ENCODE assay signal across 7 mouse cellular contexts in genomic region chr5:124353726-124354547, GRCm38 (mm10). TPM values are rescaled to one million over a fixed set of nuclear protein-coding genes. Genes with fewer than 3 reads are reported as not detected.
DNase-seq lines count a peak whose midpoint lies in the region; ATAC-seq and TF ChIP-seq lines count a peak whose summit lies in the region.

No protein-coding gene starts in this region.

- H3K27me3 ChIP-seq in MEL (ENCODE audit: control insufficient read depth in 1 of 2, insufficient read depth in 2 of 2, low read length in 2 of 2), result no peaks in the 10 kb centered on the region
- no peaks in the 10 kb centered on the region for H3K27me3 ChIP-seq in forebrain, embryonic 15.5 days
- no peaks in the 10 kb centered on the region for H3K27me3 ChIP-seq in hindbrain, embryonic 13.5 days
- H3K27me3 ChIP-seq in midbrain, embryonic 16.5 days (ENCODE audit: control insufficient read depth, insufficient read depth, low read depth, low read length), result no peaks in the 10 kb centered on the region
- H3K27me3 ChIP-seq in stomach, embryonic 14.5 days (ENCODE audit: control insufficient read depth, insufficient read depth, low read length), result no peaks in the 10 kb centered on the region

- TF ChIP-seq EP300 in MEL (IDR thresholded peaks at IDR 0.05; ENCODE audit: low read depth in 1 of 2, low read length in 2 of 2), result no peak

- TF ChIP-seq POLR2A in MEL (IDR thresholded peaks at IDR 0.05; ENCODE audit: control insufficient read depth in 1 of 2, insufficient read depth in 1 of 2, low read depth in 1 of 2, low read length in 2 of 2, poor library complexity in 1 of 2), result peak in 1 of 2 experiments; percentile 28; a peak in 1 of 4 replicates
- TF ChIP-seq POLR2A in brain, embryonic 14.5 days (IDR thresholded peaks at IDR 0.05; ENCODE audit: borderline replicate concordance, extremely low read depth, insufficient read depth, insufficient read length, poor library complexity, severe bottlenecking), result 0 out of 2 replicates have a peak, but pooled peaks have one; percentile 15

- TF ChIP-seq RAD21 in MEL (IDR thresholded peaks at IDR 0.05; ENCODE audit: low read depth, low read length), result no peak

- DNase-seq in MEL (ENCODE audit: low read depth, low spot score) (peak; percentile 52), liver (peak; percentile 73)
- DNase-seq in brain, embryonic 14.5 days (ENCODE audit: low read depth), result peak; percentile 72

- peak; percentile 3 for ATAC-seq in forebrain, embryonic 15.5 days (replicated peaks)
- no peak for ATAC-seq in hindbrain, embryonic 13.5 days (ENCODE audit: low FRiP score)
- ATAC-seq in midbrain, embryonic 16.5 days, result no peak
- ATAC-seq in stomach, embryonic 14.5 days (ENCODE audit: insufficient number of reproducible peaks, insufficient read depth, low FRiP score, low read depth), result no peak

- H3K4me3 ChIP-seq in MEL (ENCODE audit: control insufficient read depth in 1 of 2, insufficient read depth in 1 of 2, low read depth in 2 of 2, low read length in 2 of 2), result peak overlapping the region; percentile 89 to 96
- H3K4me3 ChIP-seq in forebrain, embryonic 15.5 days, result peak overlapping the region; percentile 88
- H3K4me3 ChIP-seq in hindbrain, embryonic 13.5 days, result peak overlapping the region; percentile 95
- peak overlapping the region; percentile 92 for H3K4me3 ChIP-seq in midbrain, embryonic 16.5 days (ENCODE audit: low read depth, low read length)
- H3K4me3 ChIP-seq in stomach, embryonic 14.5 days (ENCODE audit: low read depth, low read length), result peak overlapping the region; percentile 94

- H3K36me3 ChIP-seq in MEL (ENCODE audit: control insufficient read depth in 1 of 2, insufficient read depth in 2 of 2, low read length in 2 of 2), result peaks cover 3 to 10% of the 10 kb centered on the region in 2 experiments
- peaks cover 8% of the 10 kb centered on the region for H3K36me3 ChIP-seq in forebrain, embryonic 15.5 days
- H3K36me3 ChIP-seq in hindbrain, embryonic 13.5 days, result peaks cover 8% of the 10 kb centered on the region
- no peaks in the 10 kb centered on the region for H3K36me3 ChIP-seq in midbrain, embryonic 16.5 days (ENCODE audit: control insufficient read depth, insufficient read depth, low read length)
- H3K36me3 ChIP-seq in stomach, embryonic 14.5 days (ENCODE audit: control insufficient read depth, insufficient read depth, low read length), result peaks cover 11% of the 10 kb centered on the region

- H3K79me2 ChIP-seq in MEL (ENCODE audit: control insufficient read depth, insufficient read depth, low read length, poor library complexity), result peaks cover 45% of the 10 kb centered on the region

- 2% methylated on average over 39 of the region's 132 CpGs for WGBS in forebrain, embryonic 15.5 days
- WGBS in hindbrain, embryonic 13.5 days, result under 1% methylated on average over 71 of the region's 132 CpGs
- under 1% methylated on average over 73 of the region's 132 CpGs for WGBS in midbrain, embryonic 16.5 days
- WGBS in stomach, embryonic 14.5 days, result under 1% methylated on average over 93 of the region's 132 CpGs

- peak overlapping the region; percentile 71 for H3K27ac ChIP-seq in MEL (ENCODE audit: control insufficient read depth, low read depth, low read length)
- H3K27ac ChIP-seq in forebrain, embryonic 15.5 days (replicated peaks), result peak overlapping the region; percentile 98
- peak overlapping the region; percentile 99 for H3K27ac ChIP-seq in hindbrain, embryonic 13.5 days
- peak overlapping the region; percentile 94 for H3K27ac ChIP-seq in midbrain, embryonic 16.5 days (ENCODE audit: low read length)
- H3K27ac ChIP-seq in stomach, embryonic 14.5 days (ENCODE audit: low read length), result peak overlapping the region; percentile 99

- H3K9ac ChIP-seq in MEL (ENCODE audit: control insufficient read depth, low read depth, low read length, poor library complexity, severe bottlenecking), result peak overlapping the region; percentile 99
- H3K9ac ChIP-seq in forebrain, embryonic 15.5 days (replicated peaks), result peak overlapping the region; percentile 90
- H3K9ac ChIP-seq in hindbrain, embryonic 13.5 days, result peak overlapping the region; percentile 99
- H3K9ac ChIP-seq in midbrain, embryonic 16.5 days (ENCODE audit: low read depth, low read length), result peak overlapping the region; percentile 90
- peak overlapping the region; percentile 99 for H3K9ac ChIP-seq in stomach, embryonic 14.5 days (replicated peaks; ENCODE audit: low read depth, low read length)

- H3K4me2 ChIP-seq in forebrain, embryonic 15.5 days (replicated peaks), result peak overlapping the region; percentile 81
- peak overlapping the region; percentile 93 for H3K4me2 ChIP-seq in hindbrain, embryonic 13.5 days
- peak overlapping the region; percentile 86 for H3K4me2 ChIP-seq in midbrain, embryonic 16.5 days (ENCODE audit: low read length)
- peak overlapping the region; percentile 96 for H3K4me2 ChIP-seq in stomach, embryonic 14.5 days (replicated peaks; ENCODE audit: low read depth, low read length)

- peaks cover 2 to 11% of the 10 kb centered on the region in 2 experiments for H3K4me1 ChIP-seq in MEL (ENCODE audit: control insufficient read depth in 1 of 2, insufficient read depth in 2 of 2, low read length in 2 of 2)
- H3K4me1 ChIP-seq in forebrain, embryonic 15.5 days, result peaks cover 34% of the 10 kb centered on the region
- H3K4me1 ChIP-seq in hindbrain, embryonic 13.5 days (replicated peaks), result peaks cover 51% of the 10 kb centered on the region
- H3K4me1 ChIP-seq in midbrain, embryonic 16.5 days (ENCODE audit: control insufficient read depth, insufficient read depth, low read length), result peaks cover 36% of the 10 kb centered on the region
- H3K4me1 ChIP-seq in stomach, embryonic 14.5 days (ENCODE audit: control insufficient read depth, insufficient read depth, low read length), result peaks cover 17% of the 10 kb centered on the region

- no peaks in the 10 kb centered on the region for H3K9me3 ChIP-seq in MEL (replicated peaks; ENCODE audit: insufficient read depth, low read length)
- no peaks in the 10 kb centered on the region for H3K9me3 ChIP-seq in forebrain, embryonic 15.5 days
- no peaks in the 10 kb centered on the region for H3K9me3 ChIP-seq in hindbrain, embryonic 13.5 days
- H3K9me3 ChIP-seq in midbrain, embryonic 16.5 days (replicated peaks; ENCODE audit: control insufficient read depth, low read length, poor library complexity, severe bottlenecking), result no peaks in the 10 kb centered on the region
- H3K9me3 ChIP-seq in stomach, embryonic 14.5 days (ENCODE audit: control insufficient read depth, low read depth, low read length), result no peaks in the 10 kb centered on the region

- TF ChIP-seq CTCF in MEL (IDR thresholded peaks at IDR 0.05 in 2 of 3, conservative IDR thresholded peaks at IDR 0.05 in 1 of 3; ENCODE audit: control insufficient read depth in 1 of 3, insufficient read depth in 1 of 3, low read depth in 2 of 3, low read length in 3 of 3, poor library complexity in 1 of 3, severe bottlenecking in 1 of 3), result peak in 2 of 3 experiments; percentile 33 to 58; a peak in 4 of 6 replicates
- TF ChIP-seq CTCF in brain, embryonic 14.5 days (IDR thresholded peaks at IDR 0.05; ENCODE audit: borderline replicate concordance, extremely low read depth, insufficient read depth, insufficient read length), result peak; percentile 46; the same call in 1 of the 2 replicates

TF ChIP-seq in MEL, 35 proteins besides CTCF, POLR2A, EP300 and RAD21 (continues in another document):
- TF ChIP-seq SMC3 (IDR thresholded peaks at IDR 0.05; ENCODE audit: low read depth, low read length) (0 out of 2 replicates have a peak, but pooled peaks have one; percentile 4), ELF1 (IDR thresholded peaks at IDR 0.05; ENCODE audit: low read depth, low read length) (no peak), E2F4 (IDR thresholded peaks at IDR 0.05; ENCODE audit: borderline replicate concordance, low read depth, low read length) (no peak), UBTF (IDR thresholded peaks at IDR 0.05; ENCODE audit: borderline replicate concordance, insufficient read depth, low read depth, low read length) (peak; percentile 89; the same call in 1 of the 2 replicates), JUND (IDR thresholded peaks at IDR 0.05; ENCODE audit: low read depth, low read length) (no peak), MAZ (IDR thresholded peaks at IDR 0.05; ENCODE audit: low read depth, low read length) (peak; percentile 47; the same call in 1 of the 2 replicates)

RNA-seq across cellular contexts. Expression of gene Cdk2ap1, which starts 8.9 kb away (rescaled TPM):
- total RNA-seq in MEL (2012; rRNA removed), result 110 and 118 TPM in 2 replicates
- 100 to 1,000 TPM in 1 of 2 experiments, not detected in 1; 430 TPM for polyA plus RNA-seq in MEL (2012; ENCODE audit: insufficient read depth in 1 of 2, insufficient read length in 2 of 2, low read depth in 1 of 2, low replicate concordance in 2 of 2, missing spikeins in 1 of 2)
- 303 and 477 TPM in 2 replicates for polyA plus RNA-seq in brain, embryonic 14.5 days (2012; rRNA removed)
- polyA plus RNA-seq in forebrain, embryonic 15.5 days (2015; fragmentation: Nextera tagmentation; extraction: Ambion mirVana), result 85.6 and 193 TPM in 2 replicates
- 67.9 and 68.6 TPM in 2 replicates for polyA plus RNA-seq in hindbrain, embryonic 13.5 days (2015; fragmentation: Nextera tagmentation; extraction: Ambion mirVana)
- polyA plus RNA-seq in midbrain, embryonic 16.5 days (2015; fragmentation: Nextera tagmentation; extraction: Ambion mirVana), result 40.4 and 53.6 TPM in 2 replicates
- polyA plus RNA-seq in stomach, embryonic 14.5 days (2014; fragmentation: Nextera tagmentation; extraction: Ambion mirVana), result 50.8 and 53.7 TPM in 2 replicates

RNA-seq across cellular contexts. Expression of gene 2810006K23Rik, which starts 26.0 kb away (rescaled TPM):
- total RNA-seq in MEL (2012; rRNA removed), result 6.5 and 7.6 TPM in 2 replicates
- polyA plus RNA-seq in MEL (2012; ENCODE audit: insufficient read depth in 1 of 2, insufficient read length in 2 of 2, low read depth in 1 of 2, low replicate concordance in 2 of 2, missing spikeins in 1 of 2), result 10 to 100 TPM in 1 of 2 experiments, not detected in 1; 13.3 TPM
- 10.8 and 13.3 TPM in 2 replicates for polyA plus RNA-seq in brain, embryonic 14.5 days (2012; rRNA removed)
- 19.0 and 22.6 TPM in 2 replicates for polyA plus RNA-seq in forebrain, embryonic 15.5 days (2015; fragmentation: Nextera tagmentation; extraction: Ambion mirVana)
- 15.5 and 16.2 TPM in 2 replicates for polyA plus RNA-seq in hindbrain, embryonic 13.5 days (2015; fragmentation: Nextera tagmentation; extraction: Ambion mirVana)
- 10.5 and 11.1 TPM in 2 replicates for polyA plus RNA-seq in midbrain, embryonic 16.5 days (2015; fragmentation: Nextera tagmentation; extraction: Ambion mirVana)
- polyA plus RNA-seq in stomach, embryonic 14.5 days (2014; fragmentation: Nextera tagmentation; extraction: Ambion mirVana), result 9.1 and 10.8 TPM in 2 replicates

RNA-seq across cellular contexts. Expression of gene Mphosph9, which starts 26.2 kb away (rescaled TPM):
- total RNA-seq in MEL (2012; rRNA removed), result 9.0 and 10.9 TPM in 2 replicates
- polyA plus RNA-seq in MEL (2012; ENCODE audit: insufficient read depth in 1 of 2, insufficient read length in 2 of 2, low read depth in 1 of 2, low replicate concordance in 2 of 2, missing spikeins in 1 of 2), result 10 to 100 TPM; 10.4 to 60.8 TPM
- 18.3 and 19.4 TPM in 2 replicates for polyA plus RNA-seq in brain, embryonic 14.5 days (2012; rRNA removed)
- polyA plus RNA-seq in forebrain, embryonic 15.5 days (2015; fragmentation: Nextera tagmentation; extraction: Ambion mirVana), result 16.4 and 17.6 TPM in 2 replicates
- 14.0 and 14.3 TPM in 2 replicates for polyA plus RNA-seq in hindbrain, embryonic 13.5 days (2015; fragmentation: Nextera tagmentation; extraction: Ambion mirVana)
- polyA plus RNA-seq in midbrain, embryonic 16.5 days (2015; fragmentation: Nextera tagmentation; extraction: Ambion mirVana), result 9.3 and 10.8 TPM in 2 replicates
- 18.3 and 20.2 TPM in 2 replicates for polyA plus RNA-seq in stomach, embryonic 14.5 days (2014; fragmentation: Nextera tagmentation; extraction: Ambion mirVana)
